20 mouse cellular contexts compared by ENCODE assay signal in genomic region chr2:23051890-23052289, GRCm38 (mm10). TPM values are rescaled to one million over a fixed set of nuclear protein-coding genes. Genes with fewer than 3 reads are reported as not detected.
DNase-seq lines count a peak whose midpoint lies in the region; TF ChIP-seq lines count a peak whose summit lies in the region.
"Had no signal": no experiment of that assay in that cellular context is flagged by ENCODE, and none has a peak within 500 bp of the region (broad histone marks: within the 10 kb centered on the region; RNA-seq: fewer than 3 reads in every experiment).

No protein-coding gene starts in this region.

- H3K36me3 ChIP-seq in midbrain, embryonic 10.5 days = no peaks in the 10 kb centered on the region
- H3K36me3 ChIP-seq: heart, embryonic 13.5 days; limb, embryonic 12.5 days; liver, embryonic 15.5 days; midbrain, embryonic 13.5 days had no signal

- peak; percentile 7 to 35 for DNase-seq in left cerebral cortex, adult 18-20 months (ENCODE audit: low spot score in 2 of 2)
- DNase-seq in left cerebral cortex, adult 8-10 months (ENCODE audit: low spot score in 2 of 2) = no peak
- peak; percentile 73 for DNase-seq in brain, adult 2 months (ENCODE audit: low read depth, low spot score)
- DNase-seq in layer of hippocampus, postnatal 36 days = peak; percentile 48 to 59
- DNase-seq in midbrain, embryonic 10.5 days (ENCODE audit: low spot score) = no peak
- DNase-seq: adrenal gland, postnatal 25 days; cerebellum, adult 8-10 months; cerebellum, postnatal 25 days; gastrocnemius, postnatal 36 days; kidney, postnatal 25 days; lung, embryonic 14.5 days; lung, postnatal 14 days; thymus, postnatal 4 days had no signal

- no peak for TF ChIP-seq CTCF in bone marrow macrophage, adult 2 months (IDR thresholded peaks at IDR 0.05; ENCODE audit: low read depth, low read length)

- no peaks in the 10 kb centered on the region for H3K9me3 ChIP-seq in midbrain, embryonic 10.5 days (replicated peaks)
- H3K9me3 ChIP-seq: heart, embryonic 13.5 days; limb, embryonic 12.5 days; liver, embryonic 15.5 days; midbrain, embryonic 13.5 days had no signal

- peak overlapping the region; percentile 91 for H3K27ac ChIP-seq in bone marrow macrophage, adult 2 months (ENCODE audit: insufficient read depth, low read depth, low read length)
- H3K27ac ChIP-seq in midbrain, embryonic 10.5 days (replicated peaks) = no peak overlapping the region
- H3K27ac ChIP-seq: gastrocnemius, adult 2 months; heart, embryonic 13.5 days; hindbrain, embryonic 14.5 days; limb, embryonic 12.5 days; liver, embryonic 15.5 days; midbrain, embryonic 13.5 days had no signal

- WGBS in midbrain, embryonic 10.5 days = 80% methylated on average over 2 of the region's 2 CpGs

- H3K4me1 ChIP-seq in bone marrow macrophage, adult 2 months (ENCODE audit: control insufficient read depth, insufficient read depth, low read length) = peaks cover 29% of the 10 kb centered on the region
- no peaks in the 10 kb centered on the region for H3K4me1 ChIP-seq in midbrain, embryonic 10.5 days
- H3K4me1 ChIP-seq: heart, embryonic 13.5 days; limb, embryonic 12.5 days; liver, embryonic 15.5 days; midbrain, embryonic 13.5 days had no signal

- no peaks in the 10 kb centered on the region for H3K27me3 ChIP-seq in midbrain, embryonic 10.5 days (ENCODE audit: low read depth, poor library complexity, severe bottlenecking)
- H3K27me3 ChIP-seq: heart, embryonic 13.5 days; limb, embryonic 12.5 days; liver, embryonic 15.5 days; midbrain, embryonic 13.5 days had no signal

- H3K4me3 ChIP-seq in bone marrow macrophage, adult 2 months (ENCODE audit: insufficient read depth, low read length) = no peak overlapping the region
- no peak overlapping the region for H3K4me3 ChIP-seq in midbrain, embryonic 10.5 days
- H3K4me3 ChIP-seq: gastrocnemius, adult 2 months; heart, embryonic 13.5 days; limb, embryonic 12.5 days; liver, embryonic 15.5 days; midbrain, embryonic 13.5 days had no signal

- TF ChIP-seq POLR2A in bone marrow macrophage, adult 2 months (IDR thresholded peaks at IDR 0.05; ENCODE audit: borderline replicate concordance, low read depth, low read length) = no peak

RNA-seq across cellular contexts. Expression of gene Abi1, which starts 11.8 kb away (rescaled TPM):
- 100 to 1,000 TPM; 142 to 146 TPM for total RNA-seq in left cerebral cortex, adult 18-20 months (2021)
- total RNA-seq in left cerebral cortex, adult 8-10 months (2022) = 100 to 1,000 TPM; 130 to 152 (median 136) TPM
- polyA plus RNA-seq in bone marrow macrophage, adult 2 months (2012; ENCODE audit: insufficient read depth, insufficient read length, missing spikeins) = 244 and 268 TPM in 2 replicates
- total RNA-seq in layer of hippocampus, postnatal 36 days (2021) = 100 to 1,000 TPM; 216 to 228 TPM
- polyA plus RNA-seq in midbrain, embryonic 10.5 days (2016; fragmentation: Nextera tagmentation; extraction: Ambion mirVana) = 32.2 and 36.0 TPM in 2 replicates

RNA-seq across cellular contexts. Expression of gene Acbd5, which starts 16.1 kb away (rescaled TPM):
- total RNA-seq in left cerebral cortex, adult 18-20 months (2021) = 10 to 100 TPM; 74.9 to 80.3 TPM
- 10 to 100 TPM; 79.3 to 92.0 (median 82.7) TPM for total RNA-seq in left cerebral cortex, adult 8-10 months (2022)
- 69.1 and 71.5 TPM in 2 replicates for polyA plus RNA-seq in bone marrow macrophage, adult 2 months (2012; ENCODE audit: insufficient read depth, insufficient read length, missing spikeins)
- total RNA-seq in layer of hippocampus, postnatal 36 days (2021) = 10 to 100 TPM; 84.9 to 94.1 TPM
- 29.6 and 41.3 TPM in 2 replicates for polyA plus RNA-seq in midbrain, embryonic 10.5 days (2016; fragmentation: Nextera tagmentation; extraction: Ambion mirVana)

Comparison
In these comparisons a context has a peak if more than half of its experiments do, and no peak if none do; other contexts are left out.
1. DNase-seq: peak in left cerebral cortex, adult 18-20 months (2 of 2), brain, adult 2 months (single experiment) and layer of hippocampus, postnatal 36 days (2 of 2); none in left cerebral cortex, adult 8-10 months (0 of 2) and midbrain, embryonic 10.5 days (single experiment).